Mouse (Mus musculus): ENCODE results near the gene Neurl3.

DNA sequence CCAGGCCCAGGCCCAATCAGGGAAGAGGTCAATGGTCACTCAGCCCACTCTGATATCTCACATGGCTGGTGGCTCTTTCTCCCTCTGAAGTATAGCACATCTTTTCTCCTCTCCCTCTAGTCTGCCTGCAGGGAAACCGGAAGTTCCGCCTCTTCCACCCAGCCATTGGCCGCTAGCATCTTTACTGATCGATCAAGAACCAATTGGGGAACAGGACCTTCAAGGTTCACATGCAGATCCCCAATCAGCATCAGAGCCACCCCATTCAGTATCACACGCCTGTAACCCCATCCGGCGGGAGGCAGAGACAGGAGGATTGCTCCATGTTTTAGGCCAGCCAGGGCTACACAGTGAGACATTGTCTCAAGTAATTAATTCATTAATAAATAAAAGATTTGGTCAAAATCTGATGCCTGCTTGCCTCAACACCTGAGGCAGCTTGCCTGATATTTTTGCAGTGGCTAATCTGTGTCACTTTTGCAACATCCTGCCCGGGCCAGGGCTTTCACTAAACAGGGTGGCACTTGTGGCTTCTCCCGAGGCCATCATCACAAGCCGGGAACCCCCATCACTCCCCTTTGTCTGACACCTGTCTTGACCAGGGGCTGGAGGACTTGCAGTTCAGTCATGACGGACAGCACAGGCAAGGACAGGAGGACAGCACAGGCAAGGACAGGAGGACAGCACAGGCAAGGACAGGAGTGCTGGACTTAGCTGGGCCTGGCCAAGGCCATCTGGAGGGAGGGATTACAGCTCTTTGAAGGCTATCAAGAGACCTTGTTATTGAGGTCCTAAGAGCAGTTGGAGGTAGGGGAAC is 40.7 kb upstream of the Neurl3 start:
- TF ChIP-seq CTCF (IDR thresholded peaks at IDR 0.05; ENCODE audit: low read depth) (no peak), EP300 (optimal IDR thresholded peaks at IDR 0.05) (no peak)
